Mouse (Mus musculus) gonadal fat pad, adult 2 months (tissue): Measurements from ENCODE around the gene Srp68. TPM values are rescaled to one million over a fixed set of nuclear protein-coding genes. Genes with fewer than 3 reads are reported as not detected.

Experiments used
- DNase-seq: peaks from one replicate; pipeline ENCODE4 v3.0.0-alpha.2; 2012; ENCODE audit warnings: low read depth
- polyA plus RNA-seq: library from polyadenylated mRNA; depleted of rRNA; stranded (reverse); fragments of >200 nt; gene quantifications from 2 replicates; pipeline ENCODE4 v1.2.3, GENCODE M21; 2012

Gene Srp68
- polyA plus RNA-seq, 1 experiment = 64.0 TPM

- DNase-seq = peak; percentile 65
Observed at GRCm38 (mm10) chr11:116247502-116248222, 26.4 kb downstream of the Srp68 start.

DNA sequence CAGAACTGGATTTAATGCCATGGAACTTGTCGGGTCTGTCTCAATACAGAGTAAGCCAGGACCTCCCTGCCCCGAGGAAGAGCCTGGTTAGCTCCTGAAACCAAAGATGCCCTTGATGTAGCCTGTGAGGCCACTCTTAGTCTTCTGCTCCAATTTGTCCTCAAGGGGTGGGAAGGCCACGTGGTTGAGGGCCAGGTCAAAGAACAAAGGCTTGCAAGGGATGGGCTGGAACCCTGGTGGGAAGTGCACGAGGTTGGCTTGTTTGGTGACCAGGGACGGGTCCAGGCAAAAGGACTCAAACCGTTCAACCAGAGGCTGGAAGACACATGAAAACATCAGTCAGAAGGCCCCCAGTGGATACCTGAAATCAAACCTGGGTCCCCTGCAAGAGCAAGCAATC, 28.4 kb downstream of the Srp68 start:
- no peak for DNase-seq

DNA sequence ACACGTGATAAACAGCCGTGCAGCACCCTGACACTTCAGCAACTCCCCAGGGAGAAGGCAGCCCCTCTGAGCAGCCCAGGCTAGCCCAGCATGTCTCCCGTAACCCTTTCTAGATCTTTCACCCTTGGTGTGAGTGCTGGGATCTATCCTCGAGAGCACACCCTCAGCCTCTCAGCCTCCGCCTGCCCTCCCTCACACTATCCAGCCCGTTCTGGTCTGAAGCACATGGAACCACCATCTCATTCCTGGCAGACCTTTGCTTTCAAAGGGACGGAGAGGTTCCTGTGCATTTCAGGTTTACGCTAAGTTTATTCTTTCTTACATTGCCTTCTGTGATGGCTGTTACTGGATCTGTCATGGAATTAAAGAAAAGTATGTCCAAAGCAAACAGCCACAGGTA, 29.4 kb downstream of the Srp68 start:
- DNase-seq = no peak

DNA sequence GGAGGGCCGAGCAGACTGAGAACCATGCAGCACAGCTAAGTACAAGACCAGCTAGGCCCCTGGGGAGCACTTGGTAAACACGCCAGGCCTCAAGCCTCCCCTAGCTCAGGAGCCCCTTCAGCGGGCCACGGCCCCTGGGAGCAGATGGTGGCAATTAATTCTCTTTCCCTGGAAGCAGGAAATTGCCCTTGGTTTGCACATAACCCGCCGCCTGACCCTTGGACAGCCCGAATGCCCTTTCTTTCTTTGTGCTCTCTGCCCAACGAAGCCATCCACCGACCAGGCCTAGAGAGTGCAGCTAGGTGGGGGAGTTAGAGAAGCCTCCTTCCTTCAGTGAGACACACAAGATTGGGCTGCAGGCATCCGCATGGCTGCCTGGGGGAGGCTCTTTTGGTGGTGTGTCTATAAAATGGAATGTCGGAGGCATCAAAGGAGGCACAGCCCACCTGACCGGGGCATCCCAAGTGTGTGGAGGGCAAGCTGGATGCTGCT, 32.2 kb downstream of the Srp68 start:
- no peak for DNase-seq

GRCm38 (mm10) chr11:116239797-116240196, 34.2 kb downstream of the Srp68 start:
- DNase-seq = no peak

- peak; percentile 60 for DNase-seq
Observed at GRCm38 (mm10) chr11:116237742-116238395, 36.1 kb downstream of the Srp68 start, which contains the start of gene Evpl. Gene Evpl (minus strand): TSS chr11:116238077.

GRCm38 (mm10) chr11:116234901-116235300, 39.1 kb downstream of the Srp68 start:
- no peak for DNase-seq

- DNase-seq = no peak
Observed at GRCm38 (mm10) chr11:116232427-116232826, 41.6 kb downstream of the Srp68 start.

DNA sequence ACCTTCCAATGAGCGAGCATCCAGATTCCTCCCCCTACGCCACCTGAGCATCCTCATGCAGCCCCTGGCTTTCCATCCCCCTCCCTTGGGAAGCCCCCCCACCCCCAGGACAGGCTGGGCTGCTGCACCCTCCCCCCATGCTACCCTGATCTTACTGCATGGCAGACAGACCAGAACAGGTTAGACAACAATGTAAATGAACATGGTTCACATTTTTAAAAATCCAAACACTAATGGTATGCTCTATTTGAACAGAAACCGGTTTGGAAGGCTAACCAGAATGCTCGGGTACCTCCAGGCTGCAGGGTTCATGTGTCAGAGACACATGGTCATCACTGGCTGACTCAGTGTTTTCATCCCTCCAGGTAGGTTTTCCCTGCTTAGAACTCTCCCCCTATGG, 45.3 kb downstream of the Srp68 start:
- DNase-seq = no peak

DNA sequence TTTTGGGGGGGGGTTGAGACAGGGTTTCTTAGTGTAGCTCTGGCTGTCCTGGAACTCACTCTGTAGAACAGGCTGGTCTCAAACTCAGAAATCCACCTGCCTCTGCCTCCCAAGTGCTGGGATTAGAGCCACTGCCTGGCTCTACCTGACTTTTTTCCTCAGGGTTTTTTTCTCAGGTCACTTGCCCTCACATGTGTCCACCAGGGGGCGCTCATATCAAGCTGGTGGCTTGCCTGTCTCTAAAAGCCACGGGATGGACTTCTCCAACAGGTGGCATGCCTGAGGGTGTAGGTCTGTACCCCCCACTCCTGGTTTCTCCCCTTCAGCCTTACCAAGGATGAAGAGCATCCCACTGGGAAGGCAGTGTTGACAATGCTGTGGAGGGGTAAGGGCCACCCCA, 47.6 kb downstream of the Srp68 start:
- no peak for DNase-seq

DNA sequence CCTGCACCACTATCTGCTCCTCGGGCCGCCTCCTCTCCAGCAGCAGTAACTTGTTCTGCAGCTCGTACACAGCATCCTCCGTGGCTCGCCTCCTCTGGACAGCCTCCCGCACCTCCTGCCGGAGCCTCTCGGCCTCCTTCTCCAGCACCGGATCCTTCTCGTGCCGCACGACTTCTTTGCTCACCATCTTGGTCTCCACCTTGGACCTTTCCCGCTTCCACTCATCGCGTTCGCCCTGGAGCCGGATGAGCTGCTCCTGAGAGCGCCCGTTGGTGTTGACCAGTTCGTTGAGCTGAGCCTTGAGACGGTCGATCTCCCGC, 51.3 kb downstream of the Srp68 start:
- no peak for DNase-seq

GRCm38 (mm10) chr11:116221931-116222739, 51.9 kb downstream of the Srp68 start:
- no peak for DNase-seq

DNA sequence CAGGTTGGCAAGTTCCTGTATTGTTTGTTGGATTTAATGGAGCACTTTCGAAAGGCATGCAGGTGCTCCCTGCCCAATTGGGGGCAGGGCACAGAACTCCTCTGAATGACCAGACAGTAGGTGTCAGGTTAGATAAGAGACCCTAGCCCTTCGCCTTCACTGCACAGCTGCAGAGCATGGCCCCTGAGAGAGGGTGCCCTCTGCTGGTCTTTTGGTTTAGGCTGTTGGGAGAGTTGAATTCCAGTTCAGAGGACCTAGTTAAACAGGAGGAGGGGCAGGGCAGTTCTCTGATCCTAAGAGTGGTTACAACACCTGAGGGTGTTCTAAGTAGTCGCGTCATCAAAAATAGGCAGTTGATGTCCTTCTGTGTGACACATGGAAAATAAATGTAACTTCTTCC, 54.1 kb downstream of the Srp68 start:
- DNase-seq = no peak

DNA sequence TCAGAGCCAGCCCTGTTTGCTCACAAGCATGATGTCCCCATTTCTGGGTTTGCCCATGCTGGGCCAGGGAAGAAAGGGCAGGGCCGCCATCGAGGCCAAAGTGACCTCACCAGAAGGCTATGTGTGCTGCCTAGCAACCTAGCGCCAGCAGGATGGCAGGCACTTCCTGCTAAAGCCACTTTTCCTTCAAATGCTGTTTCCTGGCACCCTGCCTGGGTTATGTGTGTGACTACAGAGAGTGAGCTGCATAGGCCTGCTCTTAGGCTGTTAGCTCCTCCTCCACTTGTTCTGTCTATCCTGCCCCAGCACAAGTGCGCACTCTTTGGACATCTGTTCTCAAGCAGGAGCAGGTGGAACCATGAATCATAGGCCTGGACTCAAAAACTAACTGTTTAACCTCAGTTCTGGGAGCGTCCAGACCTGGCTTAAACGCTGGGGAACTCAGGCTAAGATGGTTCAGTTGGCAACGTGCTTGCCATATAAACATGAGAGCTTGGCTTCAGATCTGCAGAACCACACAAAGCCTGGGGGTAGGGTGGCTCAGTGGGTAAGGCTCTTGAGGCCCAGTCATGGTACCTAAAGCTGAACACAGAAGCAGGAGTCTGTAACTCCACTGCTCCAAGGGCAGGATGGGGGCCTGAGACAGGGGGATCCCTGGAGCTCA, 55.1 kb downstream of the Srp68 start:
- no peak for DNase-seq

GRCm38 (mm10) chr11:116218263-116218662, 55.8 kb downstream of the Srp68 start:
- DNase-seq = no peak

DNA sequence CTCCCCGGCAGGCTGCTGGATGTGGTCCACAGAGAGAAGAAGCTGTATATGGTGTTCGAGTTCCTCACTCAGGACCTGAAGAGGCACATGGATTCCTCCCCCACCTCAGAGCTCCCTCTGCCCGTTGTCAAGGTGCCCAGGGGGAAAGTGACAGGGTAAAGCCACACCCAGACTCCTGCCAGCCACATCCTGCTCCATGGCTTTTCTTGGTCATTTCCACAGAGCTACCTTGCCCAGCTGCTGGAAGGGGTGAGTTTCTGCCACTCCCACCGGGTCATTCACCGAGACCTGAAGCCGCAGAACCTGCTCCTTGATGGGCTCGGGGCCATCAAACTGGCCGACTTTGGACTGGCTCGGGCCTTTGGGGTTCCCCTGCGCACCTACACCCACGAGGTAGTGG, 57.5 kb downstream of the Srp68 start:
- DNase-seq = no peak

GRCm38 (mm10) chr11:116215991-116216390, 58.0 kb downstream of the Srp68 start:
- no peak for DNase-seq

DNA sequence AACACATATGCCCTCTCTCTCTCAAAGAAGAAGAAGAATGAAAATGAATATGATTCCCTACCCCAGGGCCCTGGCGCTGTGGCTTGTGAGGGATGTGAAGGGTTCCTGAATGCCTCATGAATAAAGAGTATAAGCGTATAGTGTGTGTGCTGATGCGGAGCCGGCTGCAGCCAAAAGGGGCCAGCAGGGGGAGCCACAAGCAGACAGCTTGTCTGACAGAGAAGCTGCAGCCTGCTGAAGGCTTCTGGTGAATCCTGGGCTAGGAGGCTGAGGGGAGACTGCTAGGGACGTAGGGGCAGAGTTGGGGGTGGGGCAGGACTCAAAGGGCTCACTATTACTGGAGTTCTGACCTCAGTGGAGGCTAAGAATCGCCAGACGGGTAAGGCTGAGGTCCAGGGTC, 58.8 kb downstream of the Srp68 start:
- no peak for DNase-seq

GRCm38 (mm10) chr11:116213877-116214510, 60.0 kb downstream of the Srp68 start:
- DNase-seq = no peak

DNA sequence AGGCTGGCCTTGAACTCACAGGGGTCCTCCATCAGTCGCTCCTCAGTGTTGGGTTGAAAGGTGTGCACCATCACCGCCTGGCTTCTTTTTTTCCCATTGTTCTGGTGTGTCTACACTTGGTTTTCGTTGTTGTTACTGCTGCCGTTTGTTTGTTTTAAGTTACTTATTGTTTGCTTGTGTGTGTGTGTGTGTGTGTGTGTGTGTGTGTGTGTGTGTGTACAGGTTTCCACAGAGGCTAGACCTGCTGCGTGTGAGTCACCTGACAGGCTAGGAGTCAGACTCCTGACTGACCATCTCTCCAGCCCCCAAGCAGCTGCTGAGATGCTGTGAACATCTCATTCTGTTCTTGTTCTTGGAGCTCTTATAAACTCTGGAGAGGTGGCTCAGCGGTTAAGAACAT, 61.2 kb downstream of the Srp68 start:
- DNase-seq = no peak

DNA sequence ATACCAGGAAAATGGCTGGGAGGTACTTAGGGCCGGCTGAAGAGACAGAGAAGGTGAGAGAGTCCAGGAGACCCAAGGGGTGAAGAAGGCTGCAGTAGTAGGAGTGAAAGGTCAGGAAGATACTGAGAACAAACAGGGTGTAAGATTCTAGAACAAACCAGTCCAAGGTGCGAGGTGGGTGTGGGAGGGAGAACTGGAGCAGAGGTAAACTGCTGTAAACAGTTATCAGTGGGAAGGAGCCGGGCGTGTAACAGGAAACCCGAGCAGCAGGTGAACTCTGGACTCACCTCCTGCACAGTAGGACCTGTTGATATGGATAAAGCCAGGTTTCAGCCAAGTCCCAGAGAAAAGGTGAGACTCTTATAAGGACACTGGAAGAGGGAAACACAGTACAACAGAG, 63.3 kb downstream of the Srp68 start:
- no peak for DNase-seq

- no peak for DNase-seq
Observed at GRCm38 (mm10) chr11:116209257-116209656, 64.8 kb downstream of the Srp68 start.
